Mouse (Mus musculus): Measurements from ENCODE around the gene Snapin. TPM values are rescaled to one million over a fixed set of nuclear protein-coding genes. Genes with fewer than 3 reads are reported as not detected.

The Snapin gene
- total RNA-seq, 2 experiments from 2014 or later, result 55.9 to 62.7 TPM

DNA sequence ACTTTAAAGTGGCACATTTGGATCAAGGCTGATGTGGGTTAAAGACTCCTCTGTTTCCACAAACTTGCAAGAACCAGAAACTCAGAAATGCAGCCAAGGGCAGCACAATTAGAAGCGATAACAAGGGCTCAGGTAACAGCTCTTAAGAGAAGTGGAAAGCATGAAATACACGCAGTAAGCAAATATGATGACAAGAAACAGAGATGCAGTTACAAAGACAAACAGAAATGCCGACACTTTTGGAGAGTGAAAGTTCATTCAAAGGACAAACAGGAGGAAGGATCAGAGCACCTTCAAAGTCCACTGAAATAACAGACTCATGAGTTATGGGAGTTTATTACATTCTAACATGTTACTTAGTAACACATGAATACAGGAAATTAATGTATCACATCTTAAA lies 15.5 kb upstream of the Snapin start:
- intact Hi-C loops (cut with DNase I), result no loop called here
- no peak for DNase-seq

- DNase-seq, result no peak
- intact Hi-C loops (cut with DNase I), result no loop called here
Measured at GRCm38 (mm10) chr3:90505216-90505615, 14.4 kb upstream of the Snapin start.

DNA sequence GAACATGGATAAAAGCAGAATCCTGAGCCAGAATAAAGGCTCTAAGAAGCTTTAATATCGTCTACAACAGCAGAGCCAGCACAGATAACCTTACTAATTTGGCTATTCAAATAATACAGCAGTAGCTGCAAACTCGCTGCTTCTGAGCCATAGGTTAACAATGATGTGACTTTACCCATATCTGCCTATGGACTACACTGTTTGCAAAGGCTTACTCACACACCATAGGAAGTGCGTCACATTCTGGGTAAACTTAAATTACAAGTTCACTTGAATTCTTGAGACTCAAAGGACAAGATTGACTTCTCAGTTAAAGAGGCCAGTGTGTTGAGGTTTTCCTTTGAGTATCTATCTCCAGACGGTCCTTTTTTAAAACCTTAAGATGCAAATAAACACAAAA lies 12.6 kb upstream of the Snapin start:
- intact Hi-C loops (cut with DNase I), result no loop called here
- DNase-seq, result no peak

GRCm38 (mm10) chr3:90497597-90497996 lies 6.8 kb upstream of the Snapin start:
- intact Hi-C loops (cut with DNase I), result no loop called here
- DNase-seq, result no peak

- intact Hi-C loops (cut with DNase I), result no loop called here
- no peak for DNase-seq
Measured at GRCm38 (mm10) chr3:90495850-90496525, 5.2 kb upstream of the Snapin start.

GRCm38 (mm10) chr3:90493831-90494540 lies 3.2 kb upstream of the Snapin start:
- no peak for DNase-seq
- intact Hi-C loops (cut with DNase I), result loop anchor here (5.0 kb wide), 1 partner anchor 213 kb away; no protein-coding TSS in a partner anchor

DNA sequence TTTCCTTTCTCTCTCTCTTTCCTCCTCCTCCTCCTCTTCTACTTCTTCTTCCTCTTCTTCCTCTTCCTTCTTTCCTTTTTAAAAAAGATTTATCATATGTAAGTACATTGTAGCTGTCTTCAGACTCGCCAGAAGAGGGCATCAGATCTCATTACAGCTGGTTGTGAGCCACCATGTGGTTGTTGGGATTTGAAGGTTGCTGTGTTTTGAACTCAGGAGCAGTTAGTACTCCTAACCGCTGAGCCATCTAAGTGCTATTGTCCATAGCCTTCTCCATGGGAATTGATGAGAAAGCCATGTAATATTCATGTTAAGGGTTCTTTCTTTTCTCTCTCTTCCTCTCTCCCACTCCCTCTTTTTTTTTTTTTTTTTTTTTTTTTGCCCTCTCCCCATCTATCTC lies 517 bp upstream of the Snapin start:
- DNase-seq, result peak; percentile 45 to 54
- intact Hi-C loops (cut with DNase I), result loop anchor here (1.0 to 5.0 kb wide), 3 partner anchors 123 to 216 kb away; no protein-coding TSS in a partner anchor

- DNase-seq, result no peak
- intact Hi-C loops (cut with DNase I), result no loop called here
Measured at GRCm38 (mm10) chr3:90488576-90488975, 2.3 kb downstream of the Snapin start.

GRCm38 (mm10) chr3:90486998-90487397 lies 3.8 kb downstream of the Snapin start:
- intact Hi-C loops (cut with DNase I), result no loop called here
- no peak for DNase-seq

GRCm38 (mm10) chr3:90475831-90476611 lies 14.8 kb downstream of the Snapin start, which contains the start of gene Ilf2:
Gene Ilf2 (plus strand): TSS chr3:90476126.
- intact Hi-C loops (cut with DNase I), result no loop called here
- peak; percentile 97 to 98 for DNase-seq

DNA sequence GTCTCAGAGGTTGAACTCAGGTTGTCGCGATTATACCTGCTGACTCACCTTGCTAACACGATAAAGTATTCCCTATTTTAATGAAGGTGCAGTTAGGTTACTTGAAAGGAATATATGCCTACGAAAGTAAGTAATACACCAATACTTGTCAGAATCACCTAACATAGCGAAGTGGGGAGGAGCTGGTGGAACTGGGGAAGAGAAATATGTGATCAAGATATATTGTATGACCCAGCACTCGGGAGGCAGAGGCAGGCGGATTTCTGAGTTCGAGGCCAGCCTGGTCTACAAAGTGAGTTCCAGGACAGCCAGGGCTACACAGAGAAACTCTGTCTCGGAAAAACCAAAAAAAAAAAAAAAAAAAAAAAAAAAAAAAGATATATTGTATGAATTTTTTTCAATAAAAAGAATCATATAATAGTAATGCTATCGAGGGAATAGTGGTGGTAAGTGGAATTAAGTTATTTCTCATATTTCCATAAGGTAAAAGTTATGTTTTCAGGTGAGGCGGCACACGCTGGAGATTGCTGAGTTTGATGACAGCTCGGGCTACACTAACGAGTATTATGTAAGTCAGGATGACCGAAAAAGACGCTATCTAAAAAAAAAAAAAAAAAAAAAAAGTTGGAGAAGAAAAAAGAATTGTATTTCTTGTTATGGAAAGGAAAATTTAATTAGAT lies 15.5 kb downstream of the Snapin start:
- DNase-seq, result peak in 1 of 2 experiments; percentile 12
- intact Hi-C loops (cut with DNase I), result no loop called here

DNA sequence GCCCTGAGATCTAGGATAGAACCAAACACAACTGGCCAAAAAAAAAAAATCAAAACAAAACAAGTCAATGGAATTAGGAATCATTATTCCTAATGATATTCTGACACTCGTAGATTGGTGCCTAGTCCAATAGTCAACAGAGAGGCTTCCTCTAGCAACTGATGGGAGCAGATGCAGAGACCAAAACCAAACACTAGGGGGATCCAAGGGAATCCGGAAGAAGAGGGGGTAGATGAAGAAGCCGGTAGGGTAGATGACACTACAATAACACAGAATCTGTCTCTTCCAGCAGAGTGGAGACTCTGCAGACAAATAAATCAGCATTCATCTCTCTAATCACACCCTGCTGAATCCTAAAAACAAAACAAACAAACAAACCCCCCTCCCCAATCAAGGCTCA lies 18.6 kb downstream of the Snapin start:
- DNase-seq, result peak; percentile 50 to 65
- intact Hi-C loops (cut with DNase I), result no loop called here

- intact Hi-C loops (cut with DNase I), result loop anchor here (5.0 kb wide), 1 partner anchor 35 kb away; the partner anchor contains the start of gene Ints3
- no peak for DNase-seq
Measured at GRCm38 (mm10) chr3:90467618-90468300, 23.1 kb downstream of the Snapin start.

DNA sequence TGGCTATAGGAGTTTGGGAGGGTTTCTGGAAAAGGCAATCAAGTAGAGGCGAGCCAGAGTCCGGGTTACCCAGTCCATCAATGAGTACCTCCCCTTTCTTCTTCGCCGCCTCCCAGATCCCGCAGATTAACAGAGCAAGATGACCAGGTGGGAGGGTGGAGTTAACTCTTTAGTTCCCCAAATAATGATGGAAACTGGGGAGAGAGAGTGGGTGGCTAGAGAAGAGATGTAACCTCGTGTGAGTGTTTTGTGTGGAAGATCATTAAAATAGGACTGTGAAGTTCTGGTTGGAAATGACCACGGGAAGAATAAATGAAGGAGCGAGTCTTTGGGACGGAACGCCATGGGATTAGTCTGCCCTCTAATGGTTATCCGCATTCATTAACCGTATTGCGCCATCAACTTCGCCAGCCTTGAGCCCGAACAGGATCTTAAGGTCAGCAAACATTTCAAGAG lies 24.5 kb downstream of the Snapin start:
- peak; percentile 82 to 85 for DNase-seq
- intact Hi-C loops (cut with DNase I), result loop anchor here (1.0 to 5.0 kb wide), 2 partner anchors 34 to 54 kb away; partner anchors contain the start of gene Ints3

GRCm38 (mm10) chr3:90465686-90466310 lies 25.0 kb downstream of the Snapin start, which contains the start of gene Npr1:
Gene Npr1 (minus strand): TSS chr3:90465866.
- intact Hi-C loops (cut with DNase I), result loop anchor here (1.0 to 5.0 kb wide), 3 partner anchors 17 to 53 kb away; partner anchors contain the start of gene Ints3
- DNase-seq, result peak; percentile 61 to 64

GRCm38 (mm10) chr3:90465081-90465685 lies 25.6 kb downstream of the Snapin start:
- DNase-seq, result peak; percentile 54 to 64
- intact Hi-C loops (cut with DNase I), result loop anchor here (1.0 to 5.0 kb wide), 2 partner anchors 17 to 33 kb away; partner anchors contain the start of gene Ints3

GRCm38 (mm10) chr3:90464552-90465080 lies 26.2 kb downstream of the Snapin start:
- DNase-seq, result peak; percentile 34 to 56

DNA sequence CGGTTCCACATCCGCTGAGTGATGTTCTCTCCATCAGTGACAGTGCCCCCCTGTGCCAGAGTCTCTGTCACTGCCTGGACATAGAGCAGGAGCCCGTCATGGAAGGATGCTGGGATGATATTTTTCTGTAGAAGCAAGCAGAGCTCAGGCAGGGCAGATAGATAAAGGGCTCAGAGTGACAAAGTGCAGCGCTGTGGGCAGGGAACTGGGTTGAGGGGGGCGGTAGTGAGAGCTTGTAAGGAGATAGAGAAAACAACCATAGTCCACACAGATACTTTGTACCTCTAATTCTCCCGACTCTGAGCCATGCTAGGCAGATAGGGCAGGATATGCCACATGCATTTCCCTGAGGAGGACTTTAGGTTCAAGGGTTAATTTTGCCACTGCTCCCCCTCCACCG lies 28.3 kb downstream of the Snapin start:
- intact Hi-C loops (cut with DNase I), result no loop called here
- peak in 1 of 2 experiments; percentile 12 for DNase-seq

More at GRCm38 (mm10) chr3:90464552-90465080, 26.2 kb downstream of the Snapin start:
- intact Hi-C loops (cut with DNase I), result loop anchor here (1.0 to 5.0 kb wide), 2 partner anchors 16 to 32 kb away; partner anchors contain the start of gene Ints3
